Mouse (Mus musculus) brown adipose tissue, adult 24 weeks (tissue): ENCODE results near the gene Slc16a9. TPM values are rescaled to one million over a fixed set of nuclear protein-coding genes. Genes with fewer than 3 reads are reported as not detected.

Experiments used
- H3K27ac ChIP-seq: fragments of 200-500 bp; replicated peaks from 2 replicates; pipeline ENCODE4 v1.5.1; 2012; ENCODE audit warnings: low read depth, mild to moderate bottlenecking, low read length
- H3K4me1 ChIP-seq: fragments of 200-500 bp; 2 replicates; pipeline ENCODE4 v1.6.1; 2012; ENCODE audit warnings: low read length, mixed read lengths; ENCODE audit not compliant: control insufficient read depth, insufficient read depth, insufficient read length
- H3K4me3 ChIP-seq: fragments of 200-500 bp; 2 replicates; pipeline ENCODE4 v1.5.1; 2012; ENCODE audit warnings: low read depth, mild to moderate bottlenecking, low read length, moderate library complexity; ENCODE audit not compliant: insufficient read depth
- polyA plus RNA-seq: library from polyadenylated mRNA; stranded (reverse); fragments of >200 nt; gene quantifications from 2 replicates; pipeline ENCODE4 v1.2.4, GENCODE M21; 2012; ENCODE audit not compliant: missing spikeins, insufficient read depth, insufficient read length

Slc16a9 gene
- polyA plus RNA-seq, 1 experiment: 1.1 TPM

GRCm38 (mm10) chr10:70303203-70303602, 58.3 kb downstream of the Slc16a9 start:
- no peak overlapping the region for H3K4me3 ChIP-seq
- H3K27ac ChIP-seq: no peak overlapping the region
- H3K4me1 ChIP-seq: no peaks in the 10 kb centered on the region

- H3K4me3 ChIP-seq: no peak overlapping the region
- H3K27ac ChIP-seq: no peak overlapping the region
Measured at GRCm38 (mm10) chr10:70305683-70306082, 60.8 kb downstream of the Slc16a9 start.

GRCm38 (mm10) chr10:70309416-70309815, 64.5 kb downstream of the Slc16a9 start:
- H3K4me1 ChIP-seq: no peaks in the 10 kb centered on the region
- no peak overlapping the region for H3K4me3 ChIP-seq
- no peak overlapping the region for H3K27ac ChIP-seq

More at GRCm38 (mm10) chr10:70305683-70306082, 60.8 kb downstream of the Slc16a9 start:
- no peaks in the 10 kb centered on the region for H3K4me1 ChIP-seq

DNA sequence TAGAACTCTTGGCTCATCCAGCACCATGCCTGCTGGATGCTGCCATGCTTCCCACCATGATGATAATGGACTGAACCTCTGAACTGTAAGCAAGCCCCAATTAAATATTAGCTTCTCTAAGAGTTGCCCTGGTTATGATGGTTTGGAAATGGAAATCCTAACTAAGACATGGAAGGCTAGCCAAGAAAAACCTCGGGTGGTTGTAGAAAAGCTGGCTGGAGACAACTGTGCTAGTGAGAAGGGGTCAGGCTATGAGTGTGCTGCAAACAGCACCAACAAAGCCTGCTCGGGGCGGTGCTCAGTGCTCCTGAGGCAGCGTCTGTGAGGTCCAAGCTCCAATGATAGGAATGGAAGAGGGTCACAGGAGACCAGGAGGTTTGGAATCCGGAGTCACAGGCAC, 65.7 kb downstream of the Slc16a9 start:
- H3K4me1 ChIP-seq: no peaks in the 10 kb centered on the region
- no peak overlapping the region for H3K4me3 ChIP-seq
- no peak overlapping the region for H3K27ac ChIP-seq

DNA sequence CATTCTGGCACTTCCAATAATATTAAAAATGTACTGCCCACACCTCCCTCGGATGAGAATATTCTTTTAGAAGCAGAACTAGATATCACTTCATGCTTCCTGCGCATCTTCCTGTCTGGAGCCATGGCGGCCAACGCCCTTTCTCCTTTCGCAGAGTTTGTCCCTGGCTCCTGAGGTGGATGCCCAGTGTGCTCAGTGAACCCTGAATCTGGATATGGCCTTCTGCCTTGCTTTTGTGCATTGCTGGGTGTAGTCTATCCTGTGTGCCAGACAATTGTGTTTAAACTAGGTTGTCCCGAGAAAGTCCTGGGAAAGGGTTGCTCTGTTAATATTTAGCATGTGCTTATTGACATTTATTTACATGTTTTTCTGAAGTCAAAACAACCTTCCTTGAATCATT, 71.0 kb downstream of the Slc16a9 start:
- H3K27ac ChIP-seq: no peak overlapping the region
- no peaks in the 10 kb centered on the region for H3K4me1 ChIP-seq
- no peak overlapping the region for H3K4me3 ChIP-seq

DNA sequence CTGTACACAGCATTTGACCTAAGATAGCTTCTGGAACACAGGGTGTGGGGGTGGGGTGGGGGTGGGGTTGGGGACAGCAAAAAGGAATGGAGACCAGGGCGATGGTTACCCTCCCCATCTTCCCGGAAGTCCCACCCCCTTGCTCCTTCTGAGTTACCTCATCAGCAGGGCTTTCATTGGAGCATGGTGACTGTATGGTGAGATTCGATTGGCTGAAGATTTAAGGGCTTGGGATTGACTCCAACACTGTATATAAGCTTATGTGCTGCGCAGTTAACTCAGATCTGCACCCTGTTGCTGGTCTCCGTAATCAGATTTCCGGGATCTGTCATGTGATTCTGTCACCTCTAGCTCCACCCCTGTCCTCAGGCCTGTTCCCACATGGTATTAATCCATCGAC, 72.0 kb downstream of the Slc16a9 start:
- Histone ChIP-seq H3K4me3 (no peak overlapping the region), H3K4me1 (no peaks in the 10 kb centered on the region), H3K27ac (no peak overlapping the region)

- H3K27ac ChIP-seq: no peak overlapping the region
- no peak overlapping the region for H3K4me3 ChIP-seq
- no peaks in the 10 kb centered on the region for H3K4me1 ChIP-seq
Measured at GRCm38 (mm10) chr10:70317394-70317965, 72.6 kb downstream of the Slc16a9 start.

GRCm38 (mm10) chr10:70318630-70319029, 73.7 kb downstream of the Slc16a9 start:
- H3K27ac ChIP-seq: no peak overlapping the region
- no peak overlapping the region for H3K4me3 ChIP-seq
- no peaks in the 10 kb centered on the region for H3K4me1 ChIP-seq

GRCm38 (mm10) chr10:70325518-70325917, 80.6 kb downstream of the Slc16a9 start:
- Histone ChIP-seq H3K27ac (no peak overlapping the region), H3K4me3 (no peak overlapping the region), H3K4me1 (no peaks in the 10 kb centered on the region)

DNA sequence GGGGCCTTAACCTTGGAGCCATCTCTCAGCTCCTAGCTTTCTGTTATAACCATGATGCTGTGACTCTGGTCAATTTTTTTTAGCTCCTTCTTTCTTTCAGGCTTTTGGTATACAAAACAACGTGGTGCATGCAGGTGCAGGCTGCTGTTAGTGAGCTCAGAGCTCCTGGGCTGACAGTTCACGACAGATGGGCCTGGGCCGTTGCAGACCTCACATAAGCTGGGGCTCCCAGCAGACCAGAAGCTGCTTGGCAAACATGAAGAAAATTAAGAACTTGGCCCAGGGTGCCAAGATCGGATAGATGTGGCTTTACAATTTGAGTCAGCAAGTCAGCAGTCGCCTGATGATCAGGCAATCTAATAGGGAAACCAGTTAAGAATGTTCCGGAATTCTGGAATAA, 82.4 kb downstream of the Slc16a9 start:
- Histone ChIP-seq H3K4me3 (no peak overlapping the region), H3K4me1 (no peaks in the 10 kb centered on the region), H3K27ac (no peak overlapping the region)

DNA sequence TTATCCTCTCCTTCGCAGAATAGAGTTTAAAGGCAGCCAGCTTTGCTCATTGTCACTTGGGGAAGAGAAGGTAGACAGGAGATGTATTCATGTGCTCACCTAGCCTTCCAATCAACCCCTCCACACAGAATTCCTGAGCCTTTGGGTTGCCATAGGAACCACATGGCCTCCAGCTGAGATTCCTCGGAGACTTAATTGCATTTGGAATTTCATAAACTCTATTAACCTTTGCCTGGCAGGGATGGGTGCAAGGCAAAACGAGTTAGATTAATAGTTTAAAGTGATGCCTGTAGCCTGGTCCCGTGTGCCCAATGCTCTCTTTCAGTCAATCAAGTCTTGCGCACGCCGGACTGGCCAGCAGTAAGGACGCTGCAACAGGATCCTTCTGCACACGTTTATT, 83.2 kb downstream of the Slc16a9 start:
- Histone ChIP-seq H3K4me1 (no peaks in the 10 kb centered on the region), H3K27ac (no peak overlapping the region), H3K4me3 (no peak overlapping the region)

Other genes with a start within 250 kb of the Slc16a9 start
- gene Ccdc6, start 148.0 kb upstream of the Slc16a9 start, polyA plus RNA-seq: 12.7 and 16.1 TPM in 2 replicates
- gene Mrln, start 40.4 kb upstream of the Slc16a9 start, polyA plus RNA-seq: 5.4 and 5.7 TPM in 2 replicates
- gene Fam13c, start 195.4 kb downstream of the Slc16a9 start, polyA plus RNA-seq: 5.0 and 5.9 TPM in 2 replicates